Mouse (Mus musculus): ENCODE data around the gene Rif1. TPM values are rescaled to one million over a fixed set of nuclear protein-coding genes. Genes with fewer than 3 reads are reported as not detected.

The Rif1 gene
- polyA plus RNA-seq (2014; fragmentation: Nextera tagmentation; extraction: Ambion mirVana), result 46.7 and 47.7 TPM in 2 replicates

DNA sequence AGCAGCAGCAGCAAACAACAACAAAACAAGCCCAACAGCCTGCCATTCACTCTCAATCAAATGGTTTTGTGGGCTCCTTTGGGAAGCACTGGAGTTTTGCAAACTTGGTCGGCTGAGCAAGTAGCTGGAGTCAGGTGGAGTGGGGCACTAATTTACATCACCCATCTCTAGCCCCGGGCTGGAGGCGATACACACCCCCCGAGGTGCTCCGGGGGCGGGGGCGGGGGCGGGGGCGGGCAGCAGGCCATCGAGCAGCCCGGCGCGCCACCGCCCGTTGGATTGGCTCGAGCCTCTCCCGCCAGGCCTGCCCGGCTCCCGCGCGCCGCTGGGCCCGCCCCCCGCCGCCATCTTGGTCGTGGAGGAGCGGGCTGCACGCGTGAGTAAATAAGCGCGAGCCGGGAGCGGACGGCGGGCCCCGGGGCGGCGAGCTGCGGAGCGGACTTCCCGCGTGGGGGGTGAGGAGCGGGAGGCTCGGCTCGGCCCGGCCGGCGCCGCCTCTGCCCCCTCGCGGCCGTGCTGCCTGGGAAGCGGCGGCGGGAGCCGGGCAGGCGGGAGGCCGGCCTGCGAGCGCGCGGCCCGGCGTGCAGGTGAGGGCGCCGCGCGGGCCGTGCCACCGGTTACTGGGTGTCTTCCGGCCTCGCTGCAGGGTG is at the start of gene Rif1:
Rif1 (plus strand) TSS at position 342 of the 650 bp plus-strand sequence.
- H3K9me3 ChIP-seq (ENCODE audit: control insufficient read depth, low read length), result no peaks in the 10 kb centered on the region
- H3K27me3 ChIP-seq (ENCODE audit: control insufficient read depth, insufficient read depth, low read length), result no peaks in the 10 kb centered on the region
- peak within 1 kb of the TSS; percentile 93 for H3K9ac ChIP-seq (ENCODE audit: low read depth, low read length)
- peak within 1 kb of the TSS; percentile 98 for H3K4me3 ChIP-seq (ENCODE audit: low read depth, low read length)
- no peaks in the 10 kb centered on the region for H3K4me1 ChIP-seq (replicated peaks; ENCODE audit: control insufficient read depth, insufficient read depth, low read length)
- no peaks in the 10 kb centered on the region for H3K36me3 ChIP-seq (ENCODE audit: control insufficient read depth, insufficient read depth, low read length)
- WGBS, result 2% methylated on average over 11 of the region's 72 CpGs
- peak; percentile 97 for ATAC-seq (ENCODE audit: low FRiP score)
- peak within 1 kb of the TSS; percentile 63 for H3K4me2 ChIP-seq (replicated peaks; ENCODE audit: low read depth, low read length)
- DNase-seq (ENCODE audit: low spot score), result peak; percentile 91
- peak within 1 kb of the TSS; percentile 76 for H3K27ac ChIP-seq (ENCODE audit: low read depth, low read length)

DNA sequence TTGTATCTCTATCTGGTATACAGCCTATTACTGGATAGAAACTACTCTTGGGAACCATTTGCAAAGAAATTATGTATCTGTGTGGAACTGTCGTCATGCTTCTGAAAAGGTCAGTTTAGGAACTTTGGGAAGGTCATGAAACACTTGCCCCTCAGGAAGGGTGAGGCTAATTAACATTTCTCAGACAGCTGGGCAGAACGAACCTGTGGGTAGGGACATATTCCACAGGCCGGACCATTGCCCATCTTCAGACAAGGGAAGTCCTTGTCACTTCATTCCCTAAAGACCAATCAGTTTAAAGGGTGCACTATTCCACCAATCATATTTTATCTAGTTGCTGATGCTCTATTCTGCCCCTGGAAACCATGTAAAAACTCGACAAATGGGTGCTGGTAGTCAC is 45.6 kb upstream of the Rif1 start:
- H3K27me3 ChIP-seq (ENCODE audit: control insufficient read depth, insufficient read depth, low read length), result no peaks in the 10 kb centered on the region
- H3K27ac ChIP-seq (ENCODE audit: low read depth, low read length), result no peak overlapping the region
- 64% methylated on average over 4 of the region's 4 CpGs for WGBS
- no peak overlapping the region for H3K4me3 ChIP-seq (ENCODE audit: low read depth, low read length)
- no peak overlapping the region for H3K9ac ChIP-seq (ENCODE audit: low read depth, low read length)
- H3K4me2 ChIP-seq (replicated peaks; ENCODE audit: low read depth, low read length), result no peak overlapping the region
- H3K36me3 ChIP-seq (ENCODE audit: control insufficient read depth, insufficient read depth, low read length), result no peaks in the 10 kb centered on the region
- no peaks in the 10 kb centered on the region for H3K4me1 ChIP-seq (replicated peaks; ENCODE audit: control insufficient read depth, insufficient read depth, low read length)
- DNase-seq (ENCODE audit: low spot score) (no peak), ATAC-seq (ENCODE audit: low FRiP score) (no peak)
- no peaks in the 10 kb centered on the region for H3K9me3 ChIP-seq (ENCODE audit: control insufficient read depth, low read length)

GRCm38 (mm10) chr2:52029426-52029825 is 43.2 kb upstream of the Rif1 start:
- Histone ChIP-seq H3K4me2 (replicated peaks; ENCODE audit: low read depth, low read length) (no peak overlapping the region), H3K27me3 (ENCODE audit: control insufficient read depth, insufficient read depth, low read length) (no peaks in the 10 kb centered on the region), H3K9me3 (ENCODE audit: control insufficient read depth, low read length) (no peaks in the 10 kb centered on the region), H3K4me3 (ENCODE audit: low read depth, low read length) (no peak overlapping the region), H3K4me1 (replicated peaks; ENCODE audit: control insufficient read depth, insufficient read depth, low read length) (no peaks in the 10 kb centered on the region), H3K9ac (ENCODE audit: low read depth, low read length) (no peak overlapping the region), H3K27ac (ENCODE audit: low read depth, low read length) (no peak overlapping the region), H3K36me3 (ENCODE audit: control insufficient read depth, insufficient read depth, low read length) (no peaks in the 10 kb centered on the region)
- DNase-seq (ENCODE audit: low spot score), result no peak
- 96% methylated on average over 3 of the region's 3 CpGs for WGBS
- ATAC-seq (ENCODE audit: low FRiP score), result no peak

DNA sequence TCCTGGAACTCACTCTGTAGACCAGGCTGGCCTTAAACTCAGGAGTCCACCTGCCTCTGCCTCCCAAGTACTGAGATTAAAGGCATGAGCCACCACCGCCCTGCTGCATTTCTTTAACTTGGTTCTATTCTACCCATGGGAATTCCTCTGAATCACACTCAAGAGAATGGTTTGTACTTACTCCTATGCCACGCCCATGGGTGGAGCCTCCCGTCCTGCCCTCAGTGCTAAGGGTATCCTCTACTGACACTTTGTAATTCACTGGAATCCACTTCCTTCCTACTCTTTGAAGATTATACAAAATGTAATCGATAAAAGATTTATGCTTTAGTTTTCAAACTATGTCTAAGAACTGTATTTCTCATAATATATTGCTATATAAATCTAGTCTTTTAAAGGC is 41.1 kb upstream of the Rif1 start:
- no peaks in the 10 kb centered on the region for H3K36me3 ChIP-seq (ENCODE audit: control insufficient read depth, insufficient read depth, low read length)
- H3K4me2 ChIP-seq (replicated peaks; ENCODE audit: low read depth, low read length), result no peak overlapping the region
- H3K27ac ChIP-seq (ENCODE audit: low read depth, low read length), result no peak overlapping the region
- 91% methylated on average over 4 of the region's 4 CpGs for WGBS
- no peak for DNase-seq (ENCODE audit: low spot score)
- ATAC-seq (ENCODE audit: low FRiP score), result no peak
- no peaks in the 10 kb centered on the region for H3K9me3 ChIP-seq (ENCODE audit: control insufficient read depth, low read length)
- no peak overlapping the region for H3K4me3 ChIP-seq (ENCODE audit: low read depth, low read length)
- no peaks in the 10 kb centered on the region for H3K4me1 ChIP-seq (replicated peaks; ENCODE audit: control insufficient read depth, insufficient read depth, low read length)
- no peak overlapping the region for H3K9ac ChIP-seq (ENCODE audit: low read depth, low read length)
- no peaks in the 10 kb centered on the region for H3K27me3 ChIP-seq (ENCODE audit: control insufficient read depth, insufficient read depth, low read length)

GRCm38 (mm10) chr2:52034601-52035000 is 38.0 kb upstream of the Rif1 start:
- no peak for ATAC-seq (ENCODE audit: low FRiP score)
- Histone ChIP-seq H3K4me3 (ENCODE audit: low read depth, low read length) (no peak overlapping the region), H3K4me1 (replicated peaks; ENCODE audit: control insufficient read depth, insufficient read depth, low read length) (no peaks in the 10 kb centered on the region), H3K9me3 (ENCODE audit: control insufficient read depth, low read length) (no peaks in the 10 kb centered on the region), H3K4me2 (replicated peaks; ENCODE audit: low read depth, low read length) (no peak overlapping the region), H3K9ac (ENCODE audit: low read depth, low read length) (no peak overlapping the region), H3K27ac (ENCODE audit: low read depth, low read length) (no peak overlapping the region), H3K36me3 (ENCODE audit: control insufficient read depth, insufficient read depth, low read length) (no peaks in the 10 kb centered on the region), H3K27me3 (ENCODE audit: control insufficient read depth, insufficient read depth, low read length) (no peaks in the 10 kb centered on the region)
- DNase-seq (ENCODE audit: low spot score), result no peak
- WGBS, result 87% methylated on average over 4 of the region's 4 CpGs

DNA sequence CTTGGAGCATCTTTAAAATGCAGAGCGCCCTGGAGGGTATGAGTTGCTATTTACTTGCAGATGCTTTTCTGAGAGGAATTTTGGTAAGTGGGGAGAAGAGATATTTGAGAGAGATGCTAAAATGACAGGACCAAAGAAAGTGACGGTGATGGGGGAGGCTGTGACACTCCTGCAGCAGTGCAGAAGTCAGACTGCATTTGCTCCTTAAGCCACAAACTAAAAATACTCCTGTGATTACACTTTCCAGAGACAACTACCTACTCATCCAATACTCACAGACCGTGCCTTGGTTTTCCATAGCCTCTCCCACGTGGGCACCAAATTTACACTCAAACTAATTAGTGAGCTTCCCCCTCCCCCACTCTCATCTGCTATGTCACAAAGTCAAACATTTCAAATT is 37.5 kb upstream of the Rif1 start:
- Histone ChIP-seq H3K4me2 (replicated peaks; ENCODE audit: low read depth, low read length) (no peak overlapping the region), H3K9ac (ENCODE audit: low read depth, low read length) (no peak overlapping the region), H3K27ac (ENCODE audit: low read depth, low read length) (no peak overlapping the region), H3K9me3 (ENCODE audit: control insufficient read depth, low read length) (no peaks in the 10 kb centered on the region), H3K27me3 (ENCODE audit: control insufficient read depth, insufficient read depth, low read length) (no peaks in the 10 kb centered on the region), H3K4me1 (replicated peaks; ENCODE audit: control insufficient read depth, insufficient read depth, low read length) (no peaks in the 10 kb centered on the region), H3K4me3 (ENCODE audit: low read depth, low read length) (no peak overlapping the region), H3K36me3 (ENCODE audit: control insufficient read depth, insufficient read depth, low read length) (no peaks in the 10 kb centered on the region)
- ATAC-seq (ENCODE audit: low FRiP score) (no peak), DNase-seq (ENCODE audit: low spot score) (no peak)
- 83% methylated on average over 4 of the region's 4 CpGs for WGBS

- WGBS, result 37% methylated on average over 10 of the region's 11 CpGs
Observed at GRCm38 (mm10) chr2:52036929-52037595, 35.6 kb upstream of the Rif1 start.

GRCm38 (mm10) chr2:52037882-52038281 is 34.8 kb upstream of the Rif1 start, which contains the start of gene Tnfaip6:
TSS of gene Tnfaip6 (plus strand) at chr2:52038009.
- Histone ChIP-seq H3K4me2 (replicated peaks; ENCODE audit: low read depth, low read length) (peak within 1 kb of the TSS; percentile 32), H3K27ac (ENCODE audit: low read depth, low read length) (no peak within 1 kb of the TSS), H3K27me3 (ENCODE audit: control insufficient read depth, insufficient read depth, low read length) (no peaks in the 10 kb centered on the region), H3K4me1 (replicated peaks; ENCODE audit: control insufficient read depth, insufficient read depth, low read length) (no peaks in the 10 kb centered on the region), H3K4me3 (ENCODE audit: low read depth, low read length) (peak within 1 kb of the TSS; percentile 35), H3K9me3 (ENCODE audit: control insufficient read depth, low read length) (no peaks in the 10 kb centered on the region), H3K9ac (ENCODE audit: low read depth, low read length) (peak within 1 kb of the TSS; percentile 28), H3K36me3 (ENCODE audit: control insufficient read depth, insufficient read depth, low read length) (no peaks in the 10 kb centered on the region)
- peak; percentile 67; the same call in 1 of the 2 replicates for ATAC-seq (ENCODE audit: low FRiP score)
- WGBS, result under 1% methylated on average over 17 of the region's 17 CpGs
- DNase-seq (ENCODE audit: low spot score), result peak; percentile 72

More at GRCm38 (mm10) chr2:52036929-52037595, 35.6 kb upstream of the Rif1 start:
- Histone ChIP-seq H3K9me3 (ENCODE audit: control insufficient read depth, low read length) (no peaks in the 10 kb centered on the region), H3K4me2 (replicated peaks; ENCODE audit: low read depth, low read length) (peak overlapping the region; percentile 32; the same call in 1 of the 2 replicates), H3K36me3 (ENCODE audit: control insufficient read depth, insufficient read depth, low read length) (no peaks in the 10 kb centered on the region), H3K27me3 (ENCODE audit: control insufficient read depth, insufficient read depth, low read length) (no peaks in the 10 kb centered on the region), H3K9ac (ENCODE audit: low read depth, low read length) (no peak overlapping the region), H3K27ac (ENCODE audit: low read depth, low read length) (no peak overlapping the region), H3K4me3 (ENCODE audit: low read depth, low read length) (peak overlapping the region; percentile 35), H3K4me1 (replicated peaks; ENCODE audit: control insufficient read depth, insufficient read depth, low read length) (no peaks in the 10 kb centered on the region)
- peak; percentile 44 for DNase-seq (ENCODE audit: low spot score)
- peak; percentile 83 for ATAC-seq (ENCODE audit: low FRiP score)

DNA sequence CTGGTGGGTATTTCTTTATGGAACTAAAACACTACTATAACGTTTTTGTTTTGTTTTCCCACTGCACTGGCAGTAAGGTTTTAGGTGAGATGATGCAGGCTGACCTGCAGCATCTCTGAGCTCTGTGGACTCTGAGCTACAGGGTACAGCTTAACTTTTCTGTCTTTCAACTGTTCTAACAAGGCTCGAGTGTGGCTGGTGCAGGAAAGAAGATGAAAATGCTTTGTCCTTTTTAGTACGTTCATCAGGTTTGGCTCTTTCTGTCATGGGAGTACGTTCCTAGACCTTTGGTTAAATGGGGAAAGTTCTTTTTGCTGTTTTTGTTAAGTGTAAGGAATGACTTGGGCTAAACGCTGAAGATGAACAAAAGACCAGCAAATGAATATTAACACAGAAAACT is 34.1 kb upstream of the Rif1 start:
- Histone ChIP-seq H3K9me3 (ENCODE audit: control insufficient read depth, low read length) (no peaks in the 10 kb centered on the region), H3K27ac (ENCODE audit: low read depth, low read length) (no peak overlapping the region), H3K36me3 (ENCODE audit: control insufficient read depth, insufficient read depth, low read length) (no peaks in the 10 kb centered on the region), H3K9ac (ENCODE audit: low read depth, low read length) (no peak overlapping the region), H3K4me2 (replicated peaks; ENCODE audit: low read depth, low read length) (peak overlapping the region; percentile 32), H3K4me1 (replicated peaks; ENCODE audit: control insufficient read depth, insufficient read depth, low read length) (no peaks in the 10 kb centered on the region), H3K27me3 (ENCODE audit: control insufficient read depth, insufficient read depth, low read length) (no peaks in the 10 kb centered on the region), H3K4me3 (ENCODE audit: low read depth, low read length) (peak overlapping the region; percentile 35)
- 19% methylated on average over 5 of the region's 5 CpGs for WGBS
- DNase-seq (ENCODE audit: low spot score) (peak; percentile 31), ATAC-seq (ENCODE audit: low FRiP score) (no peak)

Measured in hindbrain, embryonic 11.5 days (tissue).